In genomic region chr10:128081807-128082476, GRCm38 (mm10) we compare ENCODE assay signal across 8 mouse cellular contexts. TPM values are rescaled to one million over a fixed set of nuclear protein-coding genes. Genes with fewer than 3 reads are reported as not detected.
DNase-seq lines count a peak whose midpoint lies in the region; ATAC-seq and TF ChIP-seq lines count a peak whose summit lies in the region.

No protein-coding gene starts in this region.

- no peak for TF ChIP-seq POLR2A in limb, embryonic 14.5 days (IDR thresholded peaks at IDR 0.05; ENCODE audit: borderline replicate concordance, extremely low read depth, insufficient read depth, insufficient read length)

- H3K9me3 ChIP-seq in lung, postnatal 0 days (ENCODE audit: low read length) = no peaks in the 10 kb centered on the region
- H3K9me3 ChIP-seq in forebrain, embryonic 10.5 days = no peaks in the 10 kb centered on the region
- H3K9me3 ChIP-seq in limb, embryonic 14.5 days (ENCODE audit: control insufficient read depth, low read length) = no peaks in the 10 kb centered on the region
- no peaks in the 10 kb centered on the region for H3K9me3 ChIP-seq in stomach, embryonic 16.5 days (replicated peaks; ENCODE audit: control insufficient read depth, low read length)

- H3K36me3 ChIP-seq in lung, postnatal 0 days (ENCODE audit: insufficient read depth, low read length) = peaks cover 18% of the 10 kb centered on the region
- H3K36me3 ChIP-seq in forebrain, embryonic 10.5 days (replicated peaks) = peaks cover 44% of the 10 kb centered on the region
- H3K36me3 ChIP-seq in limb, embryonic 14.5 days (ENCODE audit: control insufficient read depth, insufficient read depth, low read length) = peaks cover 36% of the 10 kb centered on the region
- H3K36me3 ChIP-seq in stomach, embryonic 16.5 days (ENCODE audit: control insufficient read depth, insufficient read depth, low read length) = peaks cover 20% of the 10 kb centered on the region; the same call in 1 of the 2 replicates

- peak overlapping the region; percentile 53; the same call in 1 of the 2 replicates for H3K4me3 ChIP-seq in lung, postnatal 0 days (ENCODE audit: low read depth, low read length)
- peak overlapping the region; percentile 98 for H3K4me3 ChIP-seq in forebrain, embryonic 10.5 days
- H3K4me3 ChIP-seq in limb, embryonic 14.5 days (replicated peaks; ENCODE audit: low read length) = peak overlapping the region; percentile 98
- peak overlapping the region; percentile 67 for H3K4me3 ChIP-seq in stomach, embryonic 16.5 days (replicated peaks; ENCODE audit: low read length)

- peak; percentile 32 for DNase-seq in lung, postnatal 0 days (ENCODE audit: low spot score)
- DNase-seq in lung, adult 18-20 months = no peak
- DNase-seq in forebrain, embryonic 10.5 days (ENCODE audit: extremely low spot score, low spot score) = no peak
- DNase-seq in limb, embryonic 14.5 days (ENCODE audit: low spot score) = no peak
- DNase-seq in thymus, postnatal 14 days = no peak
- DNase-seq in urinary bladder, adult 2 months (ENCODE audit: low spot score) = no peak
- DNase-seq in thymus, postnatal 0 days (ENCODE audit: low spot score) = no peak

- WGBS in lung, postnatal 0 days = 36% methylated on average over 6 of the region's 6 CpGs
- WGBS in forebrain, embryonic 10.5 days = 61% methylated on average over 6 of the region's 6 CpGs
- 57% methylated on average over 6 of the region's 6 CpGs for WGBS in limb, embryonic 14.5 days
- WGBS in stomach, embryonic 16.5 days = 57% methylated on average over 6 of the region's 6 CpGs

- no peak overlapping the region for H3K9ac ChIP-seq in lung, postnatal 0 days (replicated peaks; ENCODE audit: low read depth)
- H3K9ac ChIP-seq in limb, embryonic 14.5 days (ENCODE audit: low read depth, low read length, severe bottlenecking) = peak overlapping the region; percentile 37
- peak overlapping the region; percentile 81 for H3K9ac ChIP-seq in stomach, embryonic 16.5 days (ENCODE audit: low read length)

- H3K4me1 ChIP-seq in lung, postnatal 0 days (ENCODE audit: insufficient read depth, low read depth, low read length) = peaks cover 11% of the 10 kb centered on the region
- peaks cover 22% of the 10 kb centered on the region for H3K4me1 ChIP-seq in forebrain, embryonic 10.5 days
- H3K4me1 ChIP-seq in limb, embryonic 14.5 days (ENCODE audit: control insufficient read depth, insufficient read depth, low read length) = peaks cover 7% of the 10 kb centered on the region
- peaks cover 13% of the 10 kb centered on the region for H3K4me1 ChIP-seq in stomach, embryonic 16.5 days (ENCODE audit: control insufficient read depth, insufficient read depth, low read length)

- TF ChIP-seq CTCF in lung, postnatal 0 days (IDR thresholded peaks at IDR 0.05) = no peak

- TF ChIP-seq EP300 in lung, postnatal 0 days (IDR thresholded peaks at IDR 0.05) = no peak

- no peaks in the 10 kb centered on the region for H3K27me3 ChIP-seq in lung, postnatal 0 days (replicated peaks; ENCODE audit: insufficient read depth, low read length)
- no peaks in the 10 kb centered on the region for H3K27me3 ChIP-seq in forebrain, embryonic 10.5 days (ENCODE audit: poor library complexity, severe bottlenecking)
- no peaks in the 10 kb centered on the region for H3K27me3 ChIP-seq in limb, embryonic 14.5 days (ENCODE audit: control insufficient read depth, insufficient read depth, low read length)
- no peaks in the 10 kb centered on the region for H3K27me3 ChIP-seq in stomach, embryonic 16.5 days (ENCODE audit: control insufficient read depth, insufficient read depth, low read length)

- peak overlapping the region; percentile 73 for H3K4me2 ChIP-seq in lung, postnatal 0 days (replicated peaks; ENCODE audit: low read depth, low read length)
- H3K4me2 ChIP-seq in limb, embryonic 14.5 days (replicated peaks; ENCODE audit: low read depth, low read length, severe bottlenecking) = peak overlapping the region; percentile 94
- H3K4me2 ChIP-seq in stomach, embryonic 16.5 days (ENCODE audit: low read depth, low read length) = peak overlapping the region; percentile 74

- no peak for ATAC-seq in lung, postnatal 0 days
- no peak for ATAC-seq in limb, embryonic 14.5 days (ENCODE audit: low FRiP score, low read depth)
- ATAC-seq in stomach, embryonic 16.5 days (ENCODE audit: insufficient read depth, low FRiP score) = no peak

- no peak overlapping the region for H3K27ac ChIP-seq in lung, postnatal 0 days (ENCODE audit: low read length)
- H3K27ac ChIP-seq in forebrain, embryonic 10.5 days = no peak overlapping the region
- no peak overlapping the region for H3K27ac ChIP-seq in limb, embryonic 14.5 days (replicated peaks; ENCODE audit: low read depth, low read length)
- H3K27ac ChIP-seq in stomach, embryonic 16.5 days (ENCODE audit: low read length) = peak overlapping the region; percentile 80; the same call in 1 of the 2 replicates

RNA-seq across cellular contexts. Expression of gene Atp5b, which starts 1.1 kb away (rescaled TPM):
- polyA plus RNA-seq in lung, postnatal 0 days (2015; fragmentation: Nextera tagmentation; extraction: Ambion mirVana) = 1,155 and 1,171 TPM in 2 replicates
- polyA plus RNA-seq in forebrain, embryonic 10.5 days (2016; fragmentation: Nextera tagmentation; extraction: Ambion mirVana) = 2,314 and 2,329 TPM in 2 replicates
- 1,269 and 2,071 TPM in 2 replicates for polyA plus RNA-seq in limb, embryonic 14.5 days (2012; rRNA removed)
- polyA plus RNA-seq in limb, embryonic 14.5 days (2014; fragmentation: Nextera tagmentation; extraction: Ambion mirVana) = 1,908 and 2,011 TPM in 2 replicates
- polyA plus RNA-seq in stomach, embryonic 16.5 days (2015; fragmentation: Nextera tagmentation; extraction: Ambion mirVana) = 2,507 and 2,568 TPM in 2 replicates
- polyA plus RNA-seq in urinary bladder, adult 2 months (2012; rRNA removed) = 1,011 and 1,131 TPM in 2 replicates
- polyA plus RNA-seq in thymus, postnatal 0 days (2015; fragmentation: Nextera tagmentation; extraction: Ambion mirVana) = 2,017 and 2,181 TPM in 2 replicates

RNA-seq across cellular contexts. Expression of gene Baz2a, which starts 9.4 kb away (rescaled TPM):
- polyA plus RNA-seq in lung, postnatal 0 days (2015; fragmentation: Nextera tagmentation; extraction: Ambion mirVana) = 11.2 and 11.4 TPM in 2 replicates
- 13.5 and 15.2 TPM in 2 replicates for polyA plus RNA-seq in forebrain, embryonic 10.5 days (2016; fragmentation: Nextera tagmentation; extraction: Ambion mirVana)
- 28.3 and 31.1 TPM in 2 replicates for polyA plus RNA-seq in limb, embryonic 14.5 days (2012; rRNA removed)
- polyA plus RNA-seq in limb, embryonic 14.5 days (2014; fragmentation: Nextera tagmentation; extraction: Ambion mirVana) = 17.5 and 18.2 TPM in 2 replicates
- 8.3 and 10.0 TPM in 2 replicates for polyA plus RNA-seq in stomach, embryonic 16.5 days (2015; fragmentation: Nextera tagmentation; extraction: Ambion mirVana)
- polyA plus RNA-seq in urinary bladder, adult 2 months (2012; rRNA removed) = 29.1 and 31.5 TPM in 2 replicates
- 21.5 and 27.5 TPM in 2 replicates for polyA plus RNA-seq in thymus, postnatal 0 days (2015; fragmentation: Nextera tagmentation; extraction: Ambion mirVana)

RNA-seq across cellular contexts. Expression of gene Ptges3, which starts 23.2 kb away (rescaled TPM):
- 239 and 259 TPM in 2 replicates for polyA plus RNA-seq in lung, postnatal 0 days (2015; fragmentation: Nextera tagmentation; extraction: Ambion mirVana)
- 733 and 767 TPM in 2 replicates for polyA plus RNA-seq in forebrain, embryonic 10.5 days (2016; fragmentation: Nextera tagmentation; extraction: Ambion mirVana)
- polyA plus RNA-seq in limb, embryonic 14.5 days (2012; rRNA removed) = 78.0 and 93.0 TPM in 2 replicates
- polyA plus RNA-seq in limb, embryonic 14.5 days (2014; fragmentation: Nextera tagmentation; extraction: Ambion mirVana) = 450 and 461 TPM in 2 replicates
- polyA plus RNA-seq in stomach, embryonic 16.5 days (2015; fragmentation: Nextera tagmentation; extraction: Ambion mirVana) = 374 and 406 TPM in 2 replicates
- polyA plus RNA-seq in urinary bladder, adult 2 months (2012; rRNA removed) = 72.0 and 90.7 TPM in 2 replicates
- polyA plus RNA-seq in thymus, postnatal 0 days (2015; fragmentation: Nextera tagmentation; extraction: Ambion mirVana) = 401 and 422 TPM in 2 replicates

RNA-seq across cellular contexts. Expression of gene Naca, which starts 46.6 kb away (rescaled TPM):
- 445 and 456 TPM in 2 replicates for polyA plus RNA-seq in lung, postnatal 0 days (2015; fragmentation: Nextera tagmentation; extraction: Ambion mirVana)
- 930 and 977 TPM in 2 replicates for polyA plus RNA-seq in forebrain, embryonic 10.5 days (2016; fragmentation: Nextera tagmentation; extraction: Ambion mirVana)
- 362 and 554 TPM in 2 replicates for polyA plus RNA-seq in limb, embryonic 14.5 days (2012; rRNA removed)
- polyA plus RNA-seq in limb, embryonic 14.5 days (2014; fragmentation: Nextera tagmentation; extraction: Ambion mirVana) = 844 and 893 TPM in 2 replicates
- 625 and 721 TPM in 2 replicates for polyA plus RNA-seq in stomach, embryonic 16.5 days (2015; fragmentation: Nextera tagmentation; extraction: Ambion mirVana)
- polyA plus RNA-seq in urinary bladder, adult 2 months (2012; rRNA removed) = 331 and 455 TPM in 2 replicates
- 829 and 868 TPM in 2 replicates for polyA plus RNA-seq in thymus, postnatal 0 days (2015; fragmentation: Nextera tagmentation; extraction: Ambion mirVana)
